Mouse (Mus musculus): ENCODE results near the gene Sema4c.

Gene Sema4c

DNA sequence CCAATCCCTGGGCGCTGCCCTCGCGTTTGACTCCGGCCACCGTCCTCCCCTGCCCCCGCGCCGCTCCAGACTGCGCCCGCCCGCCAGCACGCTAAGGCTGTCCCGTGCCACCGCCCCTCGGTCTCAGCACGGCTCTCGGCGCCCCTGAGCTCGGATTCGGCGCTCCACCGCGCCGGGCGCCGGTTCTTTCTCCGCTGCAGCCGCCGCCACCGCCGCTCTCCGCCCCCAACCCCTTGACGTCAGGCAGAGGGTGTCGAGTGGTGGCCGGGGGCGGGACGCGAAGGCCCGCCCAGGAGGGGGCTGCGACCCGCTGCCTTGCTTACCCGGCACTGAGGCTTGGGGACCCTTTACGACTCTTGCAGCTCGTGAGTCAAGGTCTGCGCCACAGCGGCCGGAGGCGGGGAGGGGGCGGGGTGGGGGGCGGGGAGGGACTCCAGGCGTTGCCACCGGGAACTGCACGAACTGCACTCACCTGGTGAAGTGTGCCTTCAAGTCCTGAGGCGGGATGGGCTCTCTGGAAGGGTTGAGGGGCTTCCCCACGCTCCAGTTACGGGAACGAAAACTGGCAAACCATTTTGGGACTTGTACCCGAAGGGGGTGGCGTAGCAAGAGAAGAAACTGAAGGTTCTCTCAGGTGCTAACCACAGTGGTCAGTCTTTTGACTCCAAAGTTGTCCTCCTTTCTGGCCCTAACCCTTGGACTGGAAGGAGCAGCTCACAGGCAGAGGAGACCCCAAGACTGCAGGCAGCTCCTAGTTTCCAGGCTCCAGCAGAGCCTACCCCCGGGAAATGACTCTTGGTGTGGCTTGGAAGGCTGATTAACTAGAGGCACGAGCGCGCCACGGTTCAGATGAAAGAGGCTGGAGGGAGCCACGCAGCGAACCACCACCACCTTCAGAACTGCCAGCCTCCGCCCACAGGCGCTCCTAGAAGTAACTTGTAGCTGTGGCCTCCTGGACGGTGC, at the start of gene Sema4c:
Sema4c (minus strand) TSS at position 319 of the 963 bp plus-strand sequence.
- peak; percentile 78 for DNase-seq (ENCODE audit: low read depth)

DNA sequence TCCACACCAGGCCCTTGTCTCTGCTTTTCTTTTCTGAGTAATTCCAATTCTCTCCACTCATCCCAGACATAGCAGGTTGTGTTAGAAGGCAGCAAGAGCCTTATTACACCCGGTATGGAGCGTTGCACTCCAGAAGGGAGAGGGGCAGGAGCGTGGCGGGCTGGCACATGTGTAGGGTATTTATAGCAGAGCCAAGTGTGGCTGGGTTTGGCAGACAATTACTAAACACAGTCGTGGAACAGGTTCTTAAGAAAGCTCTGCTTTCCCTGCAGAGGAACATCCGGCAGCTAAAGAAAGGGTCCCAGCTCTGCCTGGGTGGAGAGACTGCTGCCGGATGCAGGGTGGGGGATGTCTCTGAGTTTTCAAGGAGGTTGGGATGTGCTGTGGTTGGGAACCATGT, 48.8 kb upstream of the Sema4c start:
- DNase-seq (ENCODE audit: low read depth) = no peak

DNA sequence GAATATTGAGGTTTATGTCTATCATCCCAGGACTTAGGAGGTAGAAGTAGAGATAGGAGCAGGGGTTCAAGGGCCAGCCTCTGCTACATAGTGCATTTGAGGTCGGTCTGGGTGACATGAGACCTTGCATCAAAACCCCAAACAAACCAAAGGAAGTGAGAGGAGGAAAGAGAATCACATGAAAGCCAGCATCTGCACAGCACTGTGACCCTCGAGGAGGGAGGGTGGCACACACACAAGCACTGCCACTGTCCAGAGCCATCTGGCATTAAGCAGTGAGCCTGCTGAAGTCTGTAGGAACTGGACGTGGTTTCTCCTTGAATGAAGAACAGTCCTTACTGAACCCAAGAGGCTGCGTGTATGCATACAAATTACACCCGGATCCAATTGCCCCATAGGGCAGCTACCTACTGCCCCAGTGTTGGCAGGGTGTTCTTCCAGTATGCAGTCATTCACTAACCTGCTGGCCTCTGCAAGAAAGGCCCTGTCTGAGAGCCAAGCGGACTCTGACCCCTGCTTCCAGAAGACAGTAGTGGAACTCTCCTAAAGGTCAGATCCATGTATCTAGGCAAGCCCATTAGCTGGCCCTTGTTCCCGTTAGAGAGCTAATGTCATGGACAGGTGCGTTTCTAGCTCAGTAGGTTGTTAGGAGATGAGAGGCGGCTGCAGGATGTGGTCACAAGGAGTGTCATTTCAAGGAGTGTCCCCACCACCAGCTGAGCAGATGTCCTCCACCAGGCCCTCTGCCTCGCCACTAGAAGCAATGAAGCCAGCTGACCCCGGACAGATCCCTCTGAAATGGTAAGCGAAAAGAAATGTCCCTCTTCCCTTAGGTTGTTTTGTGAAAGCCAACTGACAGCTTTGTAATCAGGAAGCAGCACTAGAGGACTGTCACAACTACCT, 46.4 kb upstream of the Sema4c start:
- no peak for DNase-seq (ENCODE audit: low read depth)

DNA sequence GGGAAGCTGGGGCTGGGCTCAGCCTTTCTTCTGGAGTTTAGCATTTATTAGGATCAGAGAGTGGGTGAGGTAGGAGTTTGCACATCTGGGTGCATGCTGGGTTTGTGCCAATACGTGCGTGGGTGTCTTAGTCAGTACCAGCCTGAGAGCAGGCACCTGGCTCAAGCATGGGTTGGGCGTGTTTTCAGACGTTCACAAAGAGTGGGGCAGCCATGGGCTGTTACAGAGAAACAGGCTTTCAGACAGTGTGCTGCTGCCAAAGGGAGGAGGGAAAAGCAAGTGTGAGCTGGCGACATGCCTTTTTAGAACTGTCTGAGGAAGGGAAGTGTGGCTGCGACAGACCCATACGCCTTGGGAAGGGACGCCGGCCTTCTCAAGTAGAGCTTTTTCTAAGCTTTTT, 45.2 kb upstream of the Sema4c start:
- peak; percentile 11 for DNase-seq (ENCODE audit: low read depth)

DNA sequence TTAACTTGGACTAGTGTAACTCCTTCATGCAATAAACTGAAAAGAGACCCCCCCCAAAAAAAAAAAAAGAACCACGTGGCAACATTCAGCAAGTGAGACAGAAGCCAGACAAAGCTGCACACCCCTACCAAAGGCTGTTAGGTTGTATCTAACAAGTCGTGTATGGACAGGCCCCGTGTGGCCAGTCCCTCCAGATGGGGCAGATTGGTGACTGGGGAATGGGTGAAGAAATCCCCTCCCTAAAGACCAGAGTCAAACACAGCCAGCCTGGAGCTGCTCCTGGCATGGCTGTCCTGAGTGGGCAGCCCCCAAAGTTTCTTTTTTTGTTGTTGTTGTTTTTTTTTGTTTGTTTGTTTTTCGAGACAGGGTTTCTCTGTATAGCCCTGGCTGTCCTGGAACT, 44.1 kb upstream of the Sema4c start:
- DNase-seq (ENCODE audit: low read depth) = no peak

DNA sequence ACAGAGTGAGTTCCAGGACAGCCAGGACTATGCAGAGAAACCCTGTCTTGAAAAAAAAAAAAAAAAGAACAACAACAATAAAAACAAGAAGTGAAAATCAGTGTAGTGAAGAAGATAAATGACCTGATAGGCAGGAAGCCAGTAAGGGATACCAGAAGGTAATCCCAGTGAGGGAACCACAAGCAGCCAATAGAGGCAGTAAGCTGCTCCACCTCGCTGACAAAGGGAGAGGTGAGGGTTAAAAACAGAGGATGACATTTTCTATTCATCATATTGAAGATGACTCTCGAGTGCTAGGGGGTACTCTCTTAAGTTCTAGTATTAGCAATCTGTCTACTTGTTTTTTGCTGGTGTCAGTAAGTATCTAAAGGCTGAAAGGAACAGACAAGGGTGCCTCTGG, 40.3 kb upstream of the Sema4c start:
- DNase-seq (ENCODE audit: low read depth) = no peak

DNA sequence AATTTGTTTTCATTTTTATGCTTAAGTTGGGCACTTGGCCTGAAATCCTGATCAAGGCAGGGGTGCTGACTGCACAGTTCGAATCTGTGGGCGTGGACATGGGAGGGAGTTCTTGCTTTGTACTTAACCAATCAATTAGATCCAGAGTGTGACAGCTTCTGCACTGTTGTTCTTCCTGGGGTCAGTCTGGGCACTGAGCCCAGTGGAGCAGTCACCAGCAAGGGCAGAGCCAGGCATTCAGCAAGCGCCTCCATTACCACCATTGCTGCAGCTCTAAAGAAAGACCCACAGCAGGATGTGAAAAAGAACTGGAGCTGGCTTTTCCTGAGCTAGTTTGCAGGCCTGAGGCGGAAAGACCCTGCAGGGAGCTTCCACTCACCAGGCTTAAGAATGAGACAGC, 38.0 kb upstream of the Sema4c start:
- DNase-seq (ENCODE audit: low read depth) = no peak

DNA sequence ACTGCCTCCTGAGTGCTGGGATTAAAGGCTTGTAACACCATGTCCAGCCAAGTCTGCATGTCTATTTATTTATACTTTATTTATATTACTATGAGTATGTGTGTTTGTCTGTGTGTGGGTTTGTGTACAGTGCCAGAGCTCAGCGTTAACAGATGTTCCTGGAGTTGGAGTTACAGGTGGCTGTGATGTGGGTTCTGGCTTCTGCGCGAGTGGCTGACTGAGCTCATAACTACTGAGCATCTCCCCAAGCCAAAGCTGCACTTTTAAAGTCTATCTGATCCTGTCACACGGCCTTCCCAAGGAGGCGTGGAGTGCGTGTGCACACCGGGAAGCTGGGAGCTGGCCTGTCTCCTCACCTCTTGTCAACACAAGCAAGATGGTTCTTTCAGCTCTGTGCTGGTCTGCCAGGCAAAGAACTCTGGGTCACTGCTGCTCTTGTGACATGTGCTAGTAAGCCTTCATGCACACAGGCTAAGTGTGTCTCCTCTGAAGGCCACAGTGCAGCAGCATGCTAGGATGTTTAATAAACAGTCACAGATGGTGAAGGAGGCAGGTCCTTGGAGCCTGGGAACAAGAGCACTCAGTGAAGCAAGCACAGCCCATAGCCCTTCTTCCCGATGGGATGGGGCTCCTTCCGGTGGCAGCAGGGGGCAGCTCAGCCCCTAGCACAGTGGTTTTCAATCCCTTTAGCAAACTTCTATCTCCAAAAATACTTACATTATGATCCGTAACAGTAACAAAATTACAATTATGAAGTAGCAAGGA, 37.2 kb upstream of the Sema4c start:
- DNase-seq (ENCODE audit: low read depth) = no peak

DNA sequence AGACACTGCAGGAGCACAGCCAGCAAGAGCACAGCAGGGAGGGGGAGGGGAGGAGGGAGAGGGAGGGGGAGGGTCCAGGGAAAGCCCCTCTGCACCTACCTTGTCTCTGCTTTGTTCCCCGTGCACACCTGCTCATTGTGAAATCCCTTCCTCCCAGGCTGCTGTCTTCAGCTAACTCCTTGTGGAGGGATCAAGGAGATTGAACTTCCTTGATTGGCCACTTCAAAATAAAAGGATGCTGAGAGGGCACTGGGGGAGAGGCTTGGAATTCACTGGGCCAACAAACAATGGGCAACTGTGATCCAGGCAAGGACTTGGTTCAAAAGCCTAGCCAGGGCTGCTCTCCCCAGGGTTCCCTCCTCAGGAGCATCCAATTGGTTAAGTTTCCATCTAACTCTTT, 35.0 kb upstream of the Sema4c start:
- no peak for DNase-seq (ENCODE audit: low read depth)

DNA sequence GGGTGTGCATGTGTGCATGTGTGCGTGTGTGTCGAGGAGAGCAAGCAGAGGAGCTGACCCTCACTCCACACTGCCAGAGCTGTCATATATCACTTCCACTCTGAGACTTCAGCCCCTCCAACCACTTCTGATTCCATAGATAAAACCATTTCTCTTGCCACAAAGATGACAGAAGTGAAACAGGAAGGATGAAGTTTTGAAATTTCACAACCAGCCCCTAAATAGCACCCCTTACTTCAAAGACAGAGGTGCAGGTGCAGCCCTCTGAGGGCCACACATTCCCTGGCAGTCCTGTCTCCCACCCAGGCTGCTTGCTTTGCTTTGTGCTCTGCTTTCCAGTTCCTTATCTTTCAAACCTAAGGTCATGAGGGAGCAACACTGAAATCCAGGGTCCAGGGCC, 33.3 kb upstream of the Sema4c start:
- DNase-seq (ENCODE audit: low read depth) = no peak

DNA sequence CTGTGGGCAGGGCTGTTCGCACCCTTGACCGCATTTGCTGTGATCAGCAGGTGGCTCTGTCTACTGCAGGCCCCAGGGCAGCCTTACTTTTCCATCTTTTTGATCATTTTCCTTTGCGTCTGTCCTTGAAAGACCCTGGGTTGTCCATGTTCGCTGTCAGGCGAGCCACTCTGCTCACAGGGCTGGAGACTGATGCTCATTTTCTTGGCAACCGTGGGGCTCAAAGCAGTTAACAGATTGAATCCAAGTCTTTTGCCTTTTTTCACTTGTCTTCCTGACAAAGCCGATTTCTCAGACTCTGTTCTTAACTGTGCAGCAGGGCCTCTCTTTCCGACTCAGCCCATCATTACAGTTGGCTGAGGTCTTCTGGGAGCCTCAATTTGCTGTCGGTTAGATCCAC, 32.5 kb upstream of the Sema4c start:
- no peak for DNase-seq (ENCODE audit: low read depth)

DNA sequence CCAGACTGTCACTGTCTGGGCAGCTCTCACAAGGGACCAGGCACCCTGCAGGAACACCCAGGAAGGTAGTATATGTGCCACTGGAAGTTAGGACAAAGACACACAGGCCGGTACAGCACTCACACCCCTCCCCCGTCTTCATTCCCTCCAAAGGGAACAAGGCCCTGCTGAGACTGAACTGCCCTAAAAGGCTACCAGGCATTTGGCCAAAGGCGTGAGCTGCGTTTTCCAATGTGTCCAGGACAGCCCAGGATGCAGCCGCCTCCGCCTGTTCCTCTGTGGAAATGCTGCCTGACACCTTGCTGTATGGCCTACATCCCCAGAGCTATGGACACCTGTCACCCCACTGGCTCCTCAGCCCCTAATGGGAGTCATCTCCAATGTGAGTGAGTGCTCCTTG, 31.3 kb upstream of the Sema4c start:
- DNase-seq (ENCODE audit: low read depth) = no peak

DNA sequence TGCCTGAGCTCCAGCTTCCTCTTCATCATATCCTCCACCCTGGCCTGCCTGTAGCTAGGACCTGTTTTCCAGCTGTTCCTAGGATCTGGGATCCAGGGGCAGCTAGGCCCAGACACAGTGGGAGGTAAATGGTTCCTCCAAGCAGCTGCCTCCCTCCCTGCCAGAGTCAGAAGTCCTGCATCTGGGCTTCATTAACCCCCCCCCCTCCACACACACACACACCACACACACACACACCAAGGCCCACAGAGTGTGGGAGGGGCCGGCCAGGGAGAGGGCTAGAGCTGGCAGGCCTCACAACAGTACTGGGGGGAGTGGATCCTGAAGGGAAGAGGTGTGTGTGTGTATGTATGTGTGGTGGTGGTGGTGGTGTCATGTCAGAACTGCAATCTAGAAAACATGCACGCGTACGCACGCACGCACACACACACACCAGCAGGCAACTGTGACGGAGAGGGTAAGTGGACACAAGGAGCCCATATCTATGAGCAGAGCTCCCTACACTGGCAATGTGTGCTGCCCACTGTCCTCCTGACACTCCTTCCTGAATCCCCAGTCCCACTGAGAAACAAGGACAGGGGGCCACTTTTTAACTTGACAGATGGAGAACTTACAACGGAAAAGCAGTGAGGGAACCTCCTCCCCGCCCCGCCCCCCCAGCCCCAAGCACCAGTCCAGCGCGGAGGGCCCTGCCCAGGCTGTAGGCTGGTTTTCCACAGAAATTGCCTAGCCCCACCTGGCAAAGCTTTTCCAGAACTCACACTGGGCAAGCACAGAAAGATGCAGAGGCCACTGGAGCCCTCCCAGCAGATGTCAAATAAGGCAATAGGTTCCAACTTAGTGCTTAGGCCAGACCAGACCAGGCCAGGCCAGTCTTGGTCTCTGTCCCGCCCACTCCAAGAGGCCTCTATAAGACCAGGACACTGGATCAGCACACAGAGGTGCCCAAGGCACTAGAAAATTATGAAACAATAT, 30.6 kb upstream of the Sema4c start:
- DNase-seq (ENCODE audit: low read depth) = no peak

DNA sequence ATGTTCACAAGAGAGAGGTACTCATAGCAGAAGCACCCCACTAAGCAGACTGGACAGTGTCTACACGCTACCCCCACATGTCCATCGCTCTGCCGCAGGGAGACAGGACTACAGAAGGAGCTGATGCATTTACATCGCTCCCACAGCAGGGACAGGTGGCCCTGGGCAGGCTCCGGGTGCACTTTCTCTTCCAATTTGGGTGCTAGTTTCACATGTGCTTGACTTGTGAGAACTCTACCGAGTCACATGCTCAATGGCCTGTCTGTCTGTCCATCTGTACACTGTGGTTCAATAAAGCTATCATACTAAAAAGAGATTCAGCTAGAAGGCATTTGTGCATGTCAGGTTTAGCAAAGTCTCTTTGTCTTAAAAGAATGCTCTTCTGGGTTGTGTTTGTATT, 29.7 kb upstream of the Sema4c start:
- DNase-seq (ENCODE audit: low read depth) = no peak

DNA sequence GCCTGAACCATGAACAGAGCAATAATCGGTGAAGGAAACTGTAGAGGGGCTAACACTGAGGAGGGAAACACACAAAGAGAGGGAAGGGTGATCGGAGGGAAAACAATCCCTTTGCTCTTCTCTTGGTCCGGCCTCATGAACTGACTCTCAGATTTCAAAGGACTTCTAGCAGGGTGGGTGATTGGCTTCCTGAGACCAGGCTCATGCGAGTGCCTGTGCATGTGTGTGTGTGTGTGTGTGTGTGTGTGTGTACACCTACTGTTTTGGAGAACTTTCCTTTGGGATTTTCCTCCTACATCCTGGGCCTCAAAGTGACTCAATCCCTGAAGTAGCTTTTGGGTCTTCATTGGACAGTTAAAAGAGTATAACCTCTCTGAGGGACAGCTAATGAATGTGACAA, 28.1 kb upstream of the Sema4c start:
- no peak for DNase-seq (ENCODE audit: low read depth)

DNA sequence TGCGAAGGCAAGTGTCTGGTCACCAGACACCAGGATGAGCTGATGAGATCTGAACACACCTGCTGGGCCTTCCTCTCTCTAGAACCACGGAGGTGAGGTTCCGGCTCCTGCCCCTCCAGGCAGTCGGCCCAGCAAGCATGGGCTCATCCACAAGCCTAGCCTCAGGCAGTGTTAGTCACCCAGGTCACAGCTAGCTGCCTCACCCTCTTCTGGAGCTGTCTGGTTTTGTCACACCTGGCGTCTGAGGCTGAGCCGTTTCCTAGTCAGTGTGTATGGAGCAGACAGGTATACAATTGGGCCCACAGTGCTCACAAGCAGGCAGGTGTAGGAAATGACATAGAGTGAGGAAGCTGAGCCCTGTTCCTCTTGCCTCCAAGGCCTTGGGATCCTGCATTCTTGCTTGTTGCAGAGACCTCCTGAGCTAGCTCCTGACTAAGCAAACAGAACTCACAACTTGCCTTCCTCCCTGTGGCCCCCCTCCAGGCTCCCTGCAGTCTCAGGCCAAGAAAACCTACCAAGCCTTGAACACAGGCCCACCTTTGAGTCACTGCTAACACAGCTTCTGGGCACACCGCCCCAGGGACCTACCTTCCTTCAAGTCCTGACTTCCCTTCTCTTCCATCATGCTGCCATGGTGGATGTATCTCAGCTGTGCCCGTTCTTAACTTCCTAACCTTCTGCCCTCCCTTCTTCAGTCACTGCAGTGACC, 25.4 kb upstream of the Sema4c start:
- no peak for DNase-seq (ENCODE audit: low read depth)

DNA sequence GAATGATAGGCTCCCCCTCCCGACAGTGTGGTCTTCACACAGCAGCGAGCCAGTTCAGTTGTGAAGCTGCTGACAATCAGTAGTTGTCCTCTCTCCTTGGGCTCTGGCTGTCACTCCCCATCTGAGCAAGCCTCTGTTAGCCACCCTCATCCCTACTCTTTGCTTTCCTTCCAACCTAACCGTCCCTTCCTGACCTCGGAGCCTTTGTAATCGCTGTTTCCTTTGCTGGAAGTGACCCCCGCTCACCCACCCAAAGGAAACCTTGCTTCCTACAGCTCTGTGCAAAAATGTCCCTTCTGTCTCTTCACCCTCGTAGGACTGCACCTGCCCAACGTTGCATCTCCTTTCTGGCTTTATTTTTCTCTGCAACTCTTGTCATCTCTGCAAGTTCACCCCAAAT, 24.1 kb upstream of the Sema4c start:
- DNase-seq (ENCODE audit: low read depth) = no peak

DNA sequence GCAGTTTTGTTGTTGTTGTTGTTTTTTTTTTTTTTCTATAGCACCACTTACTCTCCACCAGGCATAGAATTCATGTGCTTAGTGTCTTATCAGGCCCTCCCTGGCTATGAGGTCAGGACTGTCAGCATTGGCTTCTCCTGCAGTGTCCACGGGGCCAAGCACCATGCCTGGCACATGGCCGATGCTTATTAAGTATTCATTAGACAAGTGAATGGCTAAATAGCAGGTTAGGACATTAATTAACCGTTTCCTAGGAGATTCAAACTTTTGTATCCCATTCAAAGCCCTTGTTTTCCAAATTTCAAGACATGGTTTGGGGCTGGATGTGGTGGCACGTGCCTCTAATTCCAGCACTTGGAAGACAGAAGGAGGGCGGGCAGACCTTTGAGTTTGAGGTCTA, 23.1 kb upstream of the Sema4c start:
- DNase-seq (ENCODE audit: low read depth) = no peak

DNA sequence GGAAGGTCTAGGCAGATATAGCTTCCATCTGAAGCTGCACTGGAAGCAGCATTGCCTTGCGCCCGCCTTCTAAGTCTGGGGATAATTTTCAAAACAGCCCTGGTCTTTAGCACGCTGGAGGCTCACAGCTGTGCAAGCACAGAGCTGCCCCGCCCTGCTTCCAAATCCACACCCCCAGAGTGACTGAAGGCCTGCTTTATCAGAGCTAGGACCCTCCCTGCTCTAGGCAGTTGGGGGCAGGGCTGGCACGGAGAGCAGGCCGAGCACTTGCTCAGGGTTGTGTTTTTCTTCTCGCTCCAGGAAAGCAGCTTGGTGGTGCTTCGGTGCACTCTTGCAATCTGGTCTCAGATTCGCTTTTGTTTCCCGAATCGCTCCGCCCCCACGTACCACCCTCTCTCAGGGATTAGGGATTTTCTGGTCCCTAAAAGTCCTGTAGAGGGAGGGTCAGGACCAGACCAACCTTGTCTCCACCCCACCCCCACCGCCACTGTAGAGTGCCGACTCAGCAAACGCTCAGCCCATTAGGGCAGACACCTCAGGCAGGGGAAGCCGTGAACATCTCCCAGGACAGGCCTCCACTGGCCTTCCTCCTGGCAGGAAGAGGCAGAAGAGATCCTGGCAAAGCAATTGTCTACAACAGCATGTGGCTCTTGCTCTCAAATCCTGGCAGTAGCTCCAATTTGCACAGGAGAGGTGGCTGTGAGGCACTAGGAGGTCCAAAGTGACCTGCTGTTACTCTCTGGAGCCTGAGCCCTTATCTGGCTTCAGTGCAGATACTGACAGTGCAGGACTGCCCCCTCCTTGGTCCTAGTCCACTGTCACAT, 22.4 kb upstream of the Sema4c start:
- DNase-seq (ENCODE audit: low read depth) = no peak
